Mouse (Mus musculus) myocyte (in vitro differentiated cells): ENCODE results near the gene Hsd17b2.

ENCODE experiments used
- MYOD1 ChIP-seq, 3 experiments: IDR thresholded peaks; one replicate each; pipeline ENCODE4 v1.6.1; 2011; ENCODE audit warnings: control low read depth in 2 of 3, low read depth in 2 of 3, mild to moderate bottlenecking in 2 of 3, moderate library complexity in 1 of 3; ENCODE audit not compliant: insufficient read length in 2 of 3, control insufficient read depth in 1 of 3
- POLR2A ChIP-seq: IDR thresholded peaks from one replicate; pipeline ENCODE4 v1.6.1; 2011; ENCODE audit warnings: low read depth, mild to moderate bottlenecking, control low read depth, moderate library complexity; ENCODE audit not compliant: insufficient read length
- TCF12 ChIP-seq: IDR thresholded peaks from one replicate; pipeline ENCODE4 v1.6.1; 2011; ENCODE audit warnings: mild to moderate bottlenecking, control low read depth; ENCODE audit not compliant: poor library complexity, insufficient read depth, severe bottlenecking
- USF1 ChIP-seq: IDR thresholded peaks from one replicate; pipeline ENCODE4 v1.6.1; 2011; ENCODE audit warnings: low read depth, mild to moderate bottlenecking, control low read depth, moderate library complexity

GRCm38 (mm10) chr8:117786428-117786827 lies 84.7 kb downstream of the Hsd17b2 start:
- TF ChIP-seq POLR2A (no peak), MYOD1 (IDR thresholded peaks at IDR 0.05; ENCODE audit: control insufficient read depth in 1 of 3, insufficient read length in 2 of 3, low read depth in 2 of 3) (no peak), USF1 (no peak), TCF12 (no peak)
